Mouse (Mus musculus) kidney, embryonic 15.5 days (tissue): ENCODE results near the gene Ccdc6. TPM values are rescaled to one million over a fixed set of nuclear protein-coding genes. Genes with fewer than 3 reads are reported as not detected.
A peak's percentile ranks its signal among the peaks of the same experiment; 100 is the strongest.

ENCODE experiments used
- ATAC-seq: fragments of 200-750 bp; cut with Nextera tagmentation; replicated peaks from 2 replicates; pipeline ENCODE4 v1.8.0; 2017; ENCODE audit warnings: moderate TSS enrichment; ENCODE audit not compliant: low FRiP score
- H3K27ac ChIP-seq: fragments of 300-500 bp; sonication (generic); 2 replicates; pipeline ENCODE4 v1.5.1; 2015; ENCODE audit warnings: mild to moderate bottlenecking, inconsistent platforms
- H3K27me3 ChIP-seq: fragments of 300-500 bp; sonication (generic); 2 replicates; pipeline ENCODE4 v1.6.1; 2015; ENCODE audit warnings: inconsistent platforms
- H3K36me3 ChIP-seq: fragments of 300-500 bp; sonication (generic); 2 replicates; pipeline ENCODE4 v1.6.1; 2015; ENCODE audit warnings: inconsistent platforms
- H3K4me1 ChIP-seq: fragments of 300-500 bp; sonication (generic); 2 replicates; pipeline ENCODE4 v1.6.1; 2015; ENCODE audit warnings: inconsistent platforms
- H3K4me2 ChIP-seq: fragments of 300-500 bp; sonication (generic); 2 replicates; pipeline ENCODE4 v1.6.1; 2015; ENCODE audit warnings: moderate library complexity, mild to moderate bottlenecking, inconsistent platforms
- H3K4me3 ChIP-seq: fragments of 300-500 bp; sonication (generic); replicated peaks from 2 replicates; pipeline ENCODE4 v1.5.1; 2015; ENCODE audit warnings: mild to moderate bottlenecking, inconsistent platforms
- H3K9ac ChIP-seq: fragments of 300-500 bp; sonication (generic); 2 replicates; pipeline ENCODE4 v1.6.1; 2015; ENCODE audit warnings: mild to moderate bottlenecking, inconsistent platforms
- H3K9me3 ChIP-seq: fragments of 300-500 bp; sonication (generic); replicated peaks from 2 replicates; pipeline ENCODE4 v1.6.1; 2016; ENCODE audit warnings: inconsistent platforms
- WGBS: fragments of 180-500 bp; shearing (Covaris S2); methylation state at CpG from one replicate; pipeline ENCODE4 v1.1.7; 2015; ENCODE audit warnings: mixed read lengths; 5-methylcytosine and 5-hydroxymethylcytosine counted together
- polyA plus RNA-seq: library from polyadenylated mRNA; unstranded; fragments of >200 nt; fragmentation: Nextera tagmentation; extraction: Ambion mirVana; gene quantifications from 2 replicates; pipeline ENCODE4 v1.2.1, GENCODE M21; 2015

The Ccdc6 gene
- polyA plus RNA-seq, 1 experiment from 2014 or later, result 22.9 TPM

GRCm38 (mm10) chr10:70135680-70136079 is 38.8 kb downstream of the Ccdc6 start:
- H3K4me3 ChIP-seq, result no peak overlapping the region
- 86% methylated on average over 5 of the region's 5 CpGs for WGBS

DNA sequence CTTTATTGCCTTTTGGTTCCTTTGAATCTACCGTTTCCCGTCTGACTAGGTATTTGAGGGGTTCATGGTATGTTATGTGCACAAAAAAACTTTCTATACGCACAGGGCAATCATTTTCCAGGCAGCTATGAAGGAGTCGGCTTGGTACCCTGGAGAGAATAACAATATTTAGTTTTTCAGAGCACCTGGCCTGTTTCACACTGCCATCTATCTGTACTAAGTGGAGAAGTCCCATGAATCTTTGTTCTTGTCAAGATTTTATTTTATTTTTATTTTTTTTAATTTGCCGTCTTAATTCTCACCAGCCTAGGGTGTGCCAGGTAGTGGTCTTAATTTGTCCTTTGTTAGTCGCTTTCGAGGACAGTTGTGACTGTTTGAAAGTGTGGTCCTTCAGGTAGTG is 40.7 kb downstream of the Ccdc6 start:
- Histone ChIP-seq H3K4me3 (no peak overlapping the region), H3K36me3 (peaks cover 6% of the 10 kb centered on the region), H3K4me2 (no peak overlapping the region), H3K27me3 (no peaks in the 10 kb centered on the region), H3K9ac (no peak overlapping the region), H3K9me3 (no peaks in the 10 kb centered on the region), H3K4me1 (peaks cover 16% of the 10 kb centered on the region), H3K27ac (no peak overlapping the region)
- WGBS, result 91% methylated on average over 7 of the region's 7 CpGs
- no peak for ATAC-seq

More at GRCm38 (mm10) chr10:70135680-70136079, 38.8 kb downstream of the Ccdc6 start:
- no peak overlapping the region for H3K9ac ChIP-seq
- H3K36me3 ChIP-seq, result no peaks in the 10 kb centered on the region
- no peak overlapping the region for H3K27ac ChIP-seq
- H3K4me2 ChIP-seq, result no peak overlapping the region
- no peaks in the 10 kb centered on the region for H3K9me3 ChIP-seq
- H3K27me3 ChIP-seq, result no peaks in the 10 kb centered on the region
- H3K4me1 ChIP-seq, result peaks cover 35% of the 10 kb centered on the region
- ATAC-seq, result no peak

DNA sequence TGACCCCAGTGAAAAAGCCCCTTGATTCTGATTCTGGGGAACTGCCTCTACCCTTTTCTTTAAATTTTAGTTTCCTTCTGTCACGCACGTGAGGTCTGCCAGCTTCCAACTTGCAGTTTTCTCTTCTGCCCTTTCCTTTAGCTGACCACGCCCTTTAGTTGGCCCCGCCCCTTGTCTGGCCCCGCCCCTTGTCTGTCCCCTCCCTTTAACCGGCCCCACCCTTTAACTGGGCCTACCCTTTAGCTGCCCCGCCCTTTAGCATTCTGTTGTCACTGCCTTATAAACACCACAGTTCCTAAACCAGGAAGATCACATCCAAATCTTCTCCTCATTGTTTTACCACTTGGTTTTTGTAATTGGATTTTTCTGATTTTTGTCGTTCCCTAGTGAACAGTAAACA is 41.2 kb downstream of the Ccdc6 start:
- peaks cover 11% of the 10 kb centered on the region for H3K4me1 ChIP-seq
- H3K27me3 ChIP-seq, result no peaks in the 10 kb centered on the region
- peaks cover 11% of the 10 kb centered on the region for H3K36me3 ChIP-seq
- H3K4me2 ChIP-seq, result no peak overlapping the region
- H3K27ac ChIP-seq, result no peak overlapping the region
- no peak; the same call in 1 of the 2 replicates for ATAC-seq
- no peaks in the 10 kb centered on the region for H3K9me3 ChIP-seq
- no peak overlapping the region for H3K9ac ChIP-seq
- 74% methylated on average over 8 of the region's 8 CpGs for WGBS
- no peak overlapping the region for H3K4me3 ChIP-seq

DNA sequence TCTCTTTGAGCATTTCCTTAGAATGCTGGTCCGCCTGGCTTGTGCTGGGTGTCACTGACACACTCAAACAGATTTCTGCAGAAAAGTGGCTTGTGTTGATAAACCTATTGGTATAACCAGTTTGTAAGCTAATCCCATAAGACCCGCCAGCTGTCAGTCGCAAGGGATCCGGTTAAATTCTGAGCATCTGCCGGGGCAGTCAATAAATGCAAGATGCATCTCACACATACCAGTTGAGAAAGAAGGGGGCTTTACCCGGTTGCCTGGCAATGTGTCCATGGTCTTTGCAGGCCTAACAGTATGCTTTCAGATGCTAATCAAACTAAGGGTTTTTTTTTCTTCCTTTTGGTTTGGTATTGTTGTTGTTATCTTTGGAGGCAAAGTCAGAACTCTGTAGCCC is 42.4 kb downstream of the Ccdc6 start:
- Histone ChIP-seq H3K9ac (no peak overlapping the region), H3K4me2 (no peak overlapping the region), H3K27me3 (no peaks in the 10 kb centered on the region), H3K9me3 (no peaks in the 10 kb centered on the region), H3K36me3 (peaks cover 21% of the 10 kb centered on the region), H3K4me1 (0 out of 2 replicates have a peak, but pooled peaks cover 4% of the 10 kb centered on the region), H3K27ac (no peak overlapping the region), H3K4me3 (no peak overlapping the region)
- no peak for ATAC-seq
- WGBS, result 88% methylated on average over 6 of the region's 6 CpGs

- WGBS, result 87% methylated on average over 12 of the region's 12 CpGs
- Histone ChIP-seq H3K4me1 (0 out of 2 replicates have a peak, but pooled peaks cover 4% of the 10 kb centered on the region), H3K27ac (no peak overlapping the region), H3K27me3 (no peaks in the 10 kb centered on the region), H3K9ac (no peak overlapping the region), H3K36me3 (peaks cover 31% of the 10 kb centered on the region), H3K4me3 (no peak overlapping the region), H3K4me2 (no peak overlapping the region), H3K9me3 (no peaks in the 10 kb centered on the region)
- no peak for ATAC-seq
These were observed 43.5 kb downstream of the Ccdc6 start for GRCm38 (mm10) chr10:70140414-70140813.

- H3K9me3 ChIP-seq, result 0 out of 2 replicates have a peak, but pooled peaks cover 5% of the 10 kb centered on the region
- H3K27ac ChIP-seq, result no peak overlapping the region
- 94% methylated on average over 17 of the region's 17 CpGs for WGBS
- no peak overlapping the region for H3K4me3 ChIP-seq
- ATAC-seq, result no peak
- H3K9ac ChIP-seq, result no peak overlapping the region
- peaks cover 53% of the 10 kb centered on the region for H3K36me3 ChIP-seq
- H3K4me1 ChIP-seq, result 0 out of 2 replicates have a peak, but pooled peaks cover 4% of the 10 kb centered on the region
- no peak overlapping the region for H3K4me2 ChIP-seq
- no peaks in the 10 kb centered on the region for H3K27me3 ChIP-seq
These were observed 45.7 kb downstream of the Ccdc6 start for GRCm38 (mm10) chr10:70142623-70143022.

- Histone ChIP-seq H3K27me3 (no peaks in the 10 kb centered on the region), H3K4me3 (no peak overlapping the region), H3K4me1 (peaks cover 13% of the 10 kb centered on the region), H3K9ac (no peak overlapping the region), H3K4me2 (no peak overlapping the region), H3K36me3 (peaks cover 61% of the 10 kb centered on the region), H3K27ac (no peak overlapping the region), H3K9me3 (0 out of 2 replicates have a peak, but pooled peaks cover 5% of the 10 kb centered on the region)
- no peak for ATAC-seq
- 71% methylated on average over 10 of the region's 10 CpGs for WGBS
These were observed 47.2 kb downstream of the Ccdc6 start for GRCm38 (mm10) chr10:70144004-70144557.

GRCm38 (mm10) chr10:70145873-70146272 is 49.0 kb downstream of the Ccdc6 start:
- Histone ChIP-seq H3K9ac (no peak overlapping the region), H3K36me3 (peaks cover 74% of the 10 kb centered on the region), H3K27ac (no peak overlapping the region), H3K4me2 (no peak overlapping the region), H3K4me3 (no peak overlapping the region), H3K4me1 (peaks cover 26% of the 10 kb centered on the region), H3K27me3 (no peaks in the 10 kb centered on the region), H3K9me3 (0 out of 2 replicates have a peak, but pooled peaks cover 5% of the 10 kb centered on the region)
- 98% methylated on average over 12 of the region's 12 CpGs for WGBS
- no peak for ATAC-seq

- H3K4me1 ChIP-seq, result peaks cover 45% of the 10 kb centered on the region
- ATAC-seq, result no peak
- peak overlapping the region; percentile 28; the same call in 1 of the 2 replicates for H3K27ac ChIP-seq
- H3K9ac ChIP-seq, result no peak overlapping the region
- 12% methylated on average over 7 of the region's 7 CpGs for whole genome bisulfite sequencing
- peaks cover 69% of the 10 kb centered on the region for H3K36me3 ChIP-seq
- H3K27me3 ChIP-seq, result no peaks in the 10 kb centered on the region
- no peak overlapping the region for H3K4me2 ChIP-seq
- H3K4me3 ChIP-seq, result no peak overlapping the region
- H3K9me3 ChIP-seq, result 0 out of 2 replicates have a peak, but pooled peaks cover 5% of the 10 kb centered on the region
These were observed 52.2 kb downstream of the Ccdc6 start for GRCm38 (mm10) chr10:70149093-70149492.

DNA sequence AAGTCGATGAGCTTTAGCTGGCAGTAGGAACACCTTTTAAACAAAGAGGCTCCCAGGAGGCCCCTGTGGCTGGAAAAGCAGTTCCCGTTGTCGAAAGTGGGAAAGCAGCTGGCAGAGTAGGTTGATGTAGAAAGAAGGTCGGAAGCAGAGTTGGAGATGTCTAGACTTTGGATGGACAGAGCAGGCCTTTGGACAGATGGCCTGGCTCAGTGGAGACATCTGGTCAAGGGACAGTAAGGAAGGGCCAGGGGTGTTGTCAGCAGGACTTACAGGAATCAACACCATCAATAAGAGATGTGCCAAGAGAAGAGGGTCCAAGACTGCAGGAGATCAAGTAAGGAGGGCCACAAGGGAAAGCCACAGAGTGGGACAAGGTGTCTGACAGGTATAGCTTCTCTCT is 53.4 kb downstream of the Ccdc6 start:
- Histone ChIP-seq H3K4me3 (no peak overlapping the region), H3K36me3 (peaks cover 70% of the 10 kb centered on the region), H3K4me2 (no peak overlapping the region), H3K27me3 (no peaks in the 10 kb centered on the region), H3K9me3 (0 out of 2 replicates have a peak, but pooled peaks cover 5% of the 10 kb centered on the region), H3K9ac (no peak overlapping the region), H3K4me1 (peaks cover 45% of the 10 kb centered on the region), H3K27ac (no peak overlapping the region)
- 57% methylated on average over 4 of the region's 4 CpGs for WGBS
- no peak for ATAC-seq

DNA sequence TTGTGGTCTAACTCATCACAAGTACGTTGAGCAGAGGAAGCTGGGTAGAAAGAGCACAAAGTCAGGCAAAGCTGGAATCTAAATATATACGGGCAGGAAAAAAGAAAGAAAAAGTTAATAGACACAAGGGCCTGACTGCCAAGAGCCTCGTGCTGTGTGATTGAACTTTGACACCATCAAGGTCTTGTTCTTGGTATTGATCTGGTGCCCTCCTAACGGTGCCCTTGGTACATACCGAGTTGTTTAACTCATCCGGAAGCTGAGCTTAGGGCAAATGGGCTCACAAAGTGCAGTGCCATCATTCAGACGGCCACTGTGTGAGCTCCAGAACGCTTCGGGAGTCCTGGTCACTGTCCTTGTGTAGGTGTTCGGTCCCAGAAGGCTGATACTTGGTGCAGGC is 54.2 kb downstream of the Ccdc6 start:
- H3K9ac ChIP-seq, result no peak overlapping the region
- peaks cover 45% of the 10 kb centered on the region for H3K4me1 ChIP-seq
- WGBS, result 78% methylated on average over 10 of the region's 10 CpGs
- H3K9me3 ChIP-seq, result no peaks in the 10 kb centered on the region
- no peak for ATAC-seq
- H3K4me3 ChIP-seq, result no peak overlapping the region
- peaks cover 70% of the 10 kb centered on the region for H3K36me3 ChIP-seq
- H3K4me2 ChIP-seq, result no peak overlapping the region
- H3K27ac ChIP-seq, result no peak overlapping the region
- no peaks in the 10 kb centered on the region for H3K27me3 ChIP-seq

DNA sequence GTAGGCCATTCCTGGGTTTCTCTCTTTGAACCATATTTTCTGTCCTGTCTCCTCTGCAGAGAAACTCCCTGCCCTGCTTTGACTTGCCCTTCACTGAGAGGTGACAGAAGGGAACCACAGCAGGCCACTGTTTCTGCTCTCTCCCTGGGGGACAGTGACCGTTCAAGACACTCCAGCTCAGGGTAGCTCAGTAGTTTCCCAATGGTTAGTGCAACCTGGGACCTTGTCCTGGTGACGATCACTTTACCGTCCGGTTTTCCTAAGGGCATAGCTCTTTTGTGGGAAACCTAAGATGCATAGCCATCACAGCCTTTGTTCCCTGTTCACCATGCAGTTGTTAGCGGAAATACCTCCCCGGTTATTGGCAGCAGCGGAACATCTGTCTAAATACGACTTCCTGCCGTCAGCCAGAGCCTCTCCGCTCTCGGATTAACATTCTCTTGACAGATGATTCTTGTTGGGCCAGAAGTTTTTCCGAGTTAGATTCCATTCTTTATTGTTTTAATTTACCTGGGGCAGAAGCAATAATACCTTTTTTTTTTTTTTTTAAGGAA is 55.3 kb downstream of the Ccdc6 start:
- H3K27ac ChIP-seq, result peak overlapping the region; percentile 65
- H3K4me3 ChIP-seq, result no peak overlapping the region
- no peak overlapping the region for H3K4me2 ChIP-seq
- 0 out of 2 replicates have a peak, but pooled peaks cover 3% of the 10 kb centered on the region for H3K9me3 ChIP-seq
- peaks cover 45% of the 10 kb centered on the region for H3K4me1 ChIP-seq
- peak; percentile 27; the same call in 1 of the 2 replicates for ATAC-seq
- no peaks in the 10 kb centered on the region for H3K27me3 ChIP-seq
- H3K9ac ChIP-seq, result no peak overlapping the region
- peaks cover 70% of the 10 kb centered on the region for H3K36me3 ChIP-seq
- WGBS, result 44% methylated on average over 12 of the region's 12 CpGs
